Mouse (Mus musculus) CH12.LX (cell line): ENCODE results near the gene Rsc1a1. TPM values are rescaled to one million over a fixed set of nuclear protein-coding genes. Genes with fewer than 3 reads are reported as not detected.

Source experiments
- DNase-seq: peaks from one replicate; pipeline ENCODE4 v3.0.0-alpha.2; 2013; ENCODE audit errors: extremely low read depth
- H3K27ac ChIP-seq: 2 replicates; pipeline ENCODE4 v1.5.1; 2012; ENCODE audit warnings: low read depth, mild to moderate bottlenecking, control low read depth, moderate library complexity; ENCODE audit not compliant: insufficient read depth
- H3K27me3 ChIP-seq: replicated peaks from 2 replicates; pipeline ENCODE3; 2012; ENCODE audit warnings: inconsistent platforms
- H3K36me3 ChIP-seq, 2 experiments: replicated peaks in 1 of 2; 2 replicates each; pipeline versions ENCODE3 to v1.6.1; 2012; ENCODE audit warnings: inconsistent platforms in 1 of 2, low read length in 1 of 2, mild to moderate bottlenecking in 1 of 2, mixed read lengths in 1 of 2, moderate library complexity in 1 of 2; ENCODE audit not compliant: control insufficient read depth in 1 of 2, insufficient read depth in 1 of 2
- H3K4me1 ChIP-seq, 2 experiments: 2 replicates each; pipeline ENCODE4 v1.6.1; 2012; ENCODE audit warnings: inconsistent platforms in 1 of 2, moderate library complexity in 1 of 2; ENCODE audit not compliant: insufficient read depth in 2 of 2, control insufficient read depth in 1 of 2
- H3K4me2 ChIP-seq: 2 replicates; pipeline ENCODE4 v1.6.1; 2012; ENCODE audit warnings: low read depth, mild to moderate bottlenecking, control low read depth; ENCODE audit not compliant: poor library complexity, insufficient read depth, severe bottlenecking
- H3K4me3 ChIP-seq, 3 experiments: fragments of 150-350 bp in 1 of 3; sonication (generic) in 1 of 3; replicated peaks in 1 of 3; 2 replicates each; pipeline versions ENCODE3 to v1.5.1; 2011 to 2012; ENCODE audit warnings: low read depth in 2 of 3, low read length in 2 of 3, mild to moderate bottlenecking in 2 of 3, moderate library complexity in 2 of 3, control low read depth in 1 of 3, improper control_type of control experiment in 1 of 3, inconsistent platforms in 1 of 3, mixed read lengths in 1 of 3; ENCODE audit not compliant: poor library complexity in 1 of 3
- H3K79me2 ChIP-seq: replicated peaks from 2 replicates; pipeline ENCODE4 v1.6.1; 2012; ENCODE audit warnings: mild to moderate bottlenecking, moderate library complexity; ENCODE audit not compliant: control insufficient read depth, poor library complexity, insufficient read depth, severe bottlenecking; ENCODE audit errors: extremely low read depth
- H3K9ac ChIP-seq: 2 replicates; pipeline ENCODE4 v1.6.1; 2012; ENCODE audit warnings: low read depth, mild to moderate bottlenecking, control low read depth, moderate library complexity; ENCODE audit not compliant: insufficient read depth
- H3K9me3 ChIP-seq: replicated peaks from 2 replicates; pipeline ENCODE3; 2012; ENCODE audit warnings: low read length, inconsistent platforms, mixed read lengths
- BHLHE40 ChIP-seq: IDR thresholded peaks from 2 replicates; pipeline ENCODE4 v1.6.1; 2011; ENCODE audit warnings: mild to moderate bottlenecking, low read depth, low read length, improper control_type of control experiment
- CHD2 ChIP-seq: IDR thresholded peaks from 2 replicates; pipeline ENCODE4 v1.6.1; 2011; ENCODE audit warnings: low read length, improper control_type of control experiment
- E2F4 ChIP-seq: IDR thresholded peaks from 2 replicates; pipeline ENCODE4 v1.6.1; 2011; ENCODE audit warnings: low read depth, low read length, improper control_type of control experiment; ENCODE audit not compliant: insufficient replicate concordance
- ELF1 ChIP-seq: IDR thresholded peaks from 2 replicates; pipeline ENCODE4 v1.6.1; 2014; ENCODE audit warnings: low read depth, mild to moderate bottlenecking, inconsistent platforms, low read length, improper control_type of control experiment
- GABPA ChIP-seq: IDR thresholded peaks from 2 replicates; pipeline ENCODE4 v1.6.1; 2012; ENCODE audit warnings: low read depth, low read length, improper control_type of control experiment, inconsistent platforms; ENCODE audit not compliant: insufficient replicate concordance
- IRF4 ChIP-seq: IDR thresholded peaks from 2 replicates; pipeline ENCODE4 v1.6.1; 2014; ENCODE audit warnings: low read depth, mild to moderate bottlenecking, inconsistent platforms, low read length, improper control_type of control experiment
- JUN ChIP-seq: IDR thresholded peaks from 2 replicates; pipeline ENCODE4 v1.6.1; 2011; ENCODE audit warnings: low read depth, mild to moderate bottlenecking, low read length, improper control_type of control experiment, moderate library complexity; ENCODE audit not compliant: insufficient read depth
- JUND ChIP-seq: conservative IDR thresholded peaks from 2 replicates; pipeline ENCODE4 v1.6.1; 2011; ENCODE audit warnings: low read depth, low read length, improper control_type of control experiment
- MAFK ChIP-seq: IDR thresholded peaks from 2 replicates; pipeline ENCODE4 v1.6.1; 2011; ENCODE audit warnings: low read length, improper control_type of control experiment; ENCODE audit not compliant: insufficient replicate concordance
- MAX ChIP-seq: IDR thresholded peaks from 2 replicates; pipeline ENCODE4 v1.6.1; 2011; ENCODE audit warnings: low read length, improper control_type of control experiment
- MAZ ChIP-seq: IDR thresholded peaks from 2 replicates; pipeline ENCODE4 v1.6.1; 2012; ENCODE audit warnings: low read depth, mild to moderate bottlenecking, inconsistent platforms, low read length, improper control_type of control experiment, moderate library complexity
- MEF2A ChIP-seq: IDR thresholded peaks from 2 replicates; pipeline ENCODE4 v1.6.1; 2014; ENCODE audit warnings: low read depth, mild to moderate bottlenecking, inconsistent platforms, low read length, improper control_type of control experiment, borderline replicate concordance
- MYC ChIP-seq: IDR thresholded peaks from 2 replicates; pipeline ENCODE4 v1.6.1; 2011; ENCODE audit warnings: low read depth, mild to moderate bottlenecking, improper control_type of control experiment, low read length
- NRF1 ChIP-seq: IDR thresholded peaks from 2 replicates; pipeline ENCODE4 v1.6.1; 2014; ENCODE audit warnings: low read depth, mild to moderate bottlenecking, inconsistent platforms, low read length, improper control_type of control experiment, moderate library complexity
- POLR2AphosphoS2 ChIP-seq: IDR thresholded peaks from 2 replicates; pipeline ENCODE4 v1.6.1; 2011; ENCODE audit warnings: low read depth, low read length, improper control_type of control experiment
- RCOR1 ChIP-seq: conservative IDR thresholded peaks from 2 replicates; pipeline ENCODE4 v1.6.1; 2012; ENCODE audit warnings: low read depth, mild to moderate bottlenecking, inconsistent platforms, low read length, improper control_type of control experiment
- SIN3A ChIP-seq: IDR thresholded peaks from 2 replicates; pipeline ENCODE4 v1.6.1; 2012; ENCODE audit warnings: low read length, improper control_type of control experiment, inconsistent platforms
- SMC3 ChIP-seq: IDR thresholded peaks from 2 replicates; pipeline ENCODE4 v1.6.1; 2011; ENCODE audit warnings: low read depth, low read length, improper control_type of control experiment
- TBP ChIP-seq: conservative IDR thresholded peaks from 2 replicates; pipeline ENCODE4 v1.6.1; 2011; ENCODE audit warnings: low read depth, low read length, improper control_type of control experiment
- TCF12 ChIP-seq: IDR thresholded peaks from 2 replicates; pipeline ENCODE4 v1.6.1; 2014; ENCODE audit warnings: low read depth, mild to moderate bottlenecking, inconsistent platforms, low read length, improper control_type of control experiment
- UBTF ChIP-seq: IDR thresholded peaks from 2 replicates; pipeline ENCODE4 v1.6.1; 2012; ENCODE audit warnings: low read depth, mild to moderate bottlenecking, inconsistent platforms, low read length, improper control_type of control experiment, moderate library complexity
- USF1 ChIP-seq: IDR thresholded peaks from 2 replicates; pipeline ENCODE4 v1.6.1; 2014; ENCODE audit warnings: low read depth, mild to moderate bottlenecking, inconsistent platforms, low read length, improper control_type of control experiment
- USF2 ChIP-seq: conservative IDR thresholded peaks from 2 replicates; pipeline ENCODE4 v1.6.1; 2011; ENCODE audit warnings: low read depth, low read length, improper control_type of control experiment
- ZC3H11A ChIP-seq: IDR thresholded peaks from 2 replicates; pipeline ENCODE4 v1.6.1; 2012; ENCODE audit warnings: low read depth, mild to moderate bottlenecking, inconsistent platforms, low read length, improper control_type of control experiment
- ZKSCAN1 ChIP-seq: IDR thresholded peaks from 2 replicates; pipeline ENCODE4 v1.6.1; 2012; ENCODE audit warnings: low read depth, inconsistent platforms, low read length, improper control_type of control experiment, borderline replicate concordance
- ZMIZ1 ChIP-seq: IDR thresholded peaks from 2 replicates; pipeline ENCODE4 v1.6.1; 2012; ENCODE audit warnings: low read depth, mild to moderate bottlenecking, inconsistent platforms, low read length, improper control_type of control experiment
- dilution Hi-C: fragments of 300-500 bp; cut with MboI; formaldehyde crosslinking; loops from 2 replicates; pipeline ENCODE4 v1.14.3; 2020; ENCODE audit warnings: low sequenced_read_pairs; ENCODE audit not compliant: extremely low pct_unique_long_range_greater_than_20kb, extremely low pct_ligation_motif_present
- in situ Hi-C: fragments of 300-500 bp; cut with MboI; formaldehyde crosslinking; loops from 3 replicates; pipeline ENCODE4 v1.14.3; 2019; ENCODE audit warnings: low sequenced_read_pairs, low pct_ligation_motif_present, low pct_unique_long_range_greater_than_20kb, mixed read lengths
- polyA plus RNA-seq: library from polyadenylated mRNA; unstranded; fragments of >175 nt; gene quantifications from 2 replicates; pipeline ENCODE4 v1.2.1, GENCODE M21; 2012; ENCODE audit warnings: low read depth; ENCODE audit not compliant: insufficient read length
- total RNA-seq, 2 experiments: library from RNA; depleted of rRNA; stranded (reverse); fragments of 300-350 nt in 1 of 2; fragments of >200 nt in 1 of 2; gene quantifications; 2 replicates each; pipeline ENCODE4 v1.2.3; 2012 to 2014

Rsc1a1 gene
- total and polyA plus RNA-seq, 3 experiments, result 3.4 to 14.0 (median 7.0) TPM

GRCm38 (mm10) chr4:141669898-141670712 lies 15.3 kb downstream of the Rsc1a1 start:
- no peaks in the 10 kb centered on the region for H3K79me2 ChIP-seq
- H3K27me3 ChIP-seq, result no peaks in the 10 kb centered on the region
- in situ Hi-C loops (no loop called here), dilution Hi-C loops (no loop called here)
- peaks cover 0 to 7% of the 10 kb centered on the region in 2 experiments; a peak in 2 of 4 replicates for H3K4me1 ChIP-seq
- DNase-seq, result no peak
- H3K4me2 ChIP-seq, result no peak overlapping the region
- no peaks in the 10 kb centered on the region for H3K36me3 ChIP-seq
- TF ChIP-seq CHD2 (no peak), E2F4 (no peak), USF1 (no peak), MAX (no peak), TCF12 (no peak), JUND (no peak), MAFK (no peak), MAZ (no peak), GABPA (no peak), BHLHE40 (no peak), SMC3 (no peak), IRF4 (no peak), ELF1 (no peak), USF2 (no peak), MYC (no peak), ZKSCAN1 (no peak), RCOR1 (no peak), NRF1 (no peak)
- H3K4me3 ChIP-seq, result no peak overlapping the region
- no peak overlapping the region for H3K9ac ChIP-seq
- peaks cover 12% of the 10 kb centered on the region for H3K9me3 ChIP-seq
- no peak overlapping the region for H3K27ac ChIP-seq

- H3K4me1 ChIP-seq, result peaks cover 2 to 37% of the 10 kb centered on the region in 2 experiments; a peak in 2 of 4 replicates
- no peak for DNase-seq
- H3K9ac ChIP-seq, result peak within 1 kb of the TSS; percentile 81
- peaks cover 10% of the 10 kb centered on the region; the same call in 1 of the 2 replicates for H3K79me2 ChIP-seq
- H3K36me3 ChIP-seq, result peaks cover 0 to 9% of the 10 kb centered on the region in 2 experiments
- in situ Hi-C loops (no loop called here), dilution Hi-C loops (no loop called here)
- no peaks in the 10 kb centered on the region for H3K27me3 ChIP-seq
- H3K9me3 ChIP-seq, result peaks cover 10% of the 10 kb centered on the region
- TF ChIP-seq SMC3, result no peak
- TF ChIP-seq UBTF, result no peak
- no peak for TF ChIP-seq ZMIZ1
- no peak for TF ChIP-seq TBP
- TF ChIP-seq MEF2A, result no peak
- TF ChIP-seq ZC3H11A, result no peak
- TF ChIP-seq BHLHE40, result no peak
- no peak for TF ChIP-seq JUN
- TF ChIP-seq POLR2AphosphoS2, result no peak
- no peak for TF ChIP-seq SIN3A
- no peak for TF ChIP-seq MYC
- H3K27ac ChIP-seq, result no peak within 1 kb of the TSS
- H3K4me2 ChIP-seq, result peak within 1 kb of the TSS; percentile 73
- peak within 1 kb of the TSS; percentile 78 to 83 (median 80) for H3K4me3 ChIP-seq
Observed at GRCm38 (mm10) chr4:141664799-141665198, 20.6 kb downstream of the Rsc1a1 start, which contains the start of gene Plekhm2. Gene Plekhm2 (minus strand): TSS chr4:141664899.
